Mouse (Mus musculus): ENCODE results near the gene Sel1l3. TPM values are rescaled to one million over a fixed set of nuclear protein-coding genes. Genes with fewer than 3 reads are reported as not detected.
A peak's percentile ranks its signal among the peaks of the same experiment; 100 is the strongest.

Sel1l3 gene
- polyA plus RNA-seq (2016; fragmentation: Nextera tagmentation; extraction: Ambion mirVana), result 0.10 and 0.11 TPM in 2 replicates

GRCm38 (mm10) chr5:53213711-53214352 is at the start of gene Sel1l3:
Gene Sel1l3 (minus strand): TSS chr5:53213927.
- Histone ChIP-seq H3K4me1 (peaks cover 6% of the 10 kb centered on the region; the same call in 1 of the 2 replicates), H3K27ac (no peak within 1 kb of the TSS), H3K4me3 (peak within 1 kb of the TSS; percentile 53), H3K9me3 (replicated peaks) (no peaks in the 10 kb centered on the region), H3K27me3 (replicated peaks) (peaks cover 83% of the 10 kb centered on the region), H3K4me2 (peak within 1 kb of the TSS; percentile 78), H3K9ac (no peak within 1 kb of the TSS), H3K36me3 (no peaks in the 10 kb centered on the region)
- 4% methylated on average over 24 of the region's 29 CpGs for WGBS (ENCODE audit: insufficient replicate concordance)
- ATAC-seq, result no peak

GRCm38 (mm10) chr5:53261999-53262398 is 48.3 kb upstream of the Sel1l3 start:
- H3K4me3 ChIP-seq, result no peak overlapping the region
- H3K4me2 ChIP-seq, result no peak overlapping the region
- ATAC-seq, result no peak
- peaks cover 17% of the 10 kb centered on the region for H3K4me1 ChIP-seq
- H3K9me3 ChIP-seq (replicated peaks), result no peaks in the 10 kb centered on the region
- H3K27me3 ChIP-seq (replicated peaks), result peaks cover 41% of the 10 kb centered on the region
- H3K36me3 ChIP-seq, result no peaks in the 10 kb centered on the region
- WGBS (ENCODE audit: insufficient replicate concordance), result 64% methylated on average over 10 of the region's 10 CpGs
- no peak overlapping the region for H3K9ac ChIP-seq
- no peak overlapping the region for H3K27ac ChIP-seq

GRCm38 (mm10) chr5:53259894-53260293 is 46.2 kb upstream of the Sel1l3 start:
- no peak overlapping the region for H3K4me3 ChIP-seq
- H3K27ac ChIP-seq, result no peak overlapping the region
- no peak overlapping the region for H3K4me2 ChIP-seq
- no peak for ATAC-seq
- H3K4me1 ChIP-seq, result peaks cover 10% of the 10 kb centered on the region; the same call in 1 of the 2 replicates
- H3K36me3 ChIP-seq, result no peaks in the 10 kb centered on the region
- 53% methylated on average over 5 of the region's 5 CpGs for WGBS (ENCODE audit: insufficient replicate concordance)
- no peaks in the 10 kb centered on the region for H3K9me3 ChIP-seq (replicated peaks)
- H3K27me3 ChIP-seq (replicated peaks), result peaks cover 51% of the 10 kb centered on the region
- H3K9ac ChIP-seq, result no peak overlapping the region

DNA sequence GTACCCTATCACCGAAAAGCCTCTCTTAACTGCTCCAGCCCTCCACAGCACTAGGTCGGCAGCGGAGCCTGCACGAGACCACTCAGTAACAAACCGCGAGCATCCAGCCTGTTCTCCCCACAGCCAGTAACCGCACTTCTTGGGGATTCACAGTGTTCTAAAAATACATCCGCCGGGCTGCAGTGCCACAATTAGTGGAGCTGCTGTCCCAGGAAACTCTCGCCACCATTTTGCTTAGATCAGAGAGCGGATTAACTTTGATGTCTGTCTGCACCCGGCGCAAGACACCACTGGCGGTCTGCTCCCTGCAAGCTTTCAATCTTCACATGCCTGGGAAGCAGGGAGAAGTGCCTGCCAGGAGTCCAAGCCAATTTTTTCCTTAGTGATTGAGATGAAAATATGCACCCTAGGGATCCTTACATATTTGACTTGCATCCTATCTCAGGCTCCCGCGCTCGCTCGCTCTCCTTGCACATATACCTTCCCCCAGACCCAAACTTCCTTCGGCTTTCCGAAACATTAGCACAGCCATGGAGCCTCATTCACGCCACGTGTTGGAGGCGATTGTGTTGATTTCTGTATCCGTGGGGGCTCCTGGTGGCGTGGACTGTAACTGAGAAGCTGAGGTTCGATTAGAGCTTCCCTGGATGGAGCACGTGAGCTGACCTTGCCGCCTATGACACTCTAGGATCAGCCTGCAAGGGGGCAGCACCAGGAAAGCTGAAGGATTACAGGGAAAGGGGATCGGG is 44.5 kb upstream of the Sel1l3 start:
- H3K36me3 ChIP-seq, result no peaks in the 10 kb centered on the region
- peak overlapping the region; percentile 38 for H3K4me3 ChIP-seq
- 4% methylated on average over 29 of the region's 29 CpGs for WGBS (ENCODE audit: insufficient replicate concordance)
- no peak overlapping the region for H3K9ac ChIP-seq
- no peak for ATAC-seq
- H3K9me3 ChIP-seq (replicated peaks), result no peaks in the 10 kb centered on the region
- H3K4me1 ChIP-seq, result peaks cover 10% of the 10 kb centered on the region; the same call in 1 of the 2 replicates
- no peak overlapping the region for H3K27ac ChIP-seq
- peak overlapping the region; percentile 63 for H3K4me2 ChIP-seq
- peaks cover 51% of the 10 kb centered on the region for H3K27me3 ChIP-seq (replicated peaks)

DNA sequence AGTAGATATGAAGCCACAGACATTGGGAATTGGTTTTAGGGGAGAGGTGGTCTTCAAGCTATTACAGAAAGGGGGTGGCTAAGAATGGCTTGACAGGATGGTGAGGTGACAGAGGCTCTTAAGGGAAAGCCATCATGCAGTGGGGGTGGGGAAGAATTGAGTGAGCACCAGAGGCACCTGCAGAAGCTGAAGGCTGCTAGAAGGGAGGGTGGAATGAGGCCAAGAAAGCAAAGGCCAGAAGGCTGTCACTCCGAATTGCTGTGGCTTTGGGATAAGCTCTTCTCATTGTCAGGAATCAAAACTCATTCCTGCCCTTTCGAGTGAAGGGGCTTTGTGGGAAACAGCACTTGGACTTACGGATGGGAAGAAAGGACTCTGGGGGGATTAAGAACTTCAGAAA is 41.1 kb upstream of the Sel1l3 start:
- peaks cover 49% of the 10 kb centered on the region for H3K27me3 ChIP-seq (replicated peaks)
- no peak overlapping the region for H3K27ac ChIP-seq
- no peak for ATAC-seq
- no peak overlapping the region for H3K4me2 ChIP-seq
- peaks cover 10% of the 10 kb centered on the region; the same call in 1 of the 2 replicates for H3K4me1 ChIP-seq
- H3K9ac ChIP-seq, result no peak overlapping the region
- 65% methylated on average over 3 of the region's 3 CpGs for WGBS (ENCODE audit: insufficient replicate concordance)
- H3K9me3 ChIP-seq (replicated peaks), result no peaks in the 10 kb centered on the region
- H3K36me3 ChIP-seq, result no peaks in the 10 kb centered on the region
- no peak overlapping the region for H3K4me3 ChIP-seq

- no peak for ATAC-seq
- no peaks in the 10 kb centered on the region for H3K36me3 ChIP-seq
- peaks cover 10% of the 10 kb centered on the region; the same call in 1 of the 2 replicates for H3K4me1 ChIP-seq
- no peak overlapping the region for H3K4me3 ChIP-seq
- H3K4me2 ChIP-seq, result no peak overlapping the region
- H3K27ac ChIP-seq, result no peak overlapping the region
- H3K27me3 ChIP-seq (replicated peaks), result peaks cover 42% of the 10 kb centered on the region
- H3K9ac ChIP-seq, result no peak overlapping the region
- WGBS (ENCODE audit: insufficient replicate concordance), result 46% methylated on average over 5 of the region's 5 CpGs
- no peaks in the 10 kb centered on the region for H3K9me3 ChIP-seq (replicated peaks)
These were observed 40.4 kb upstream of the Sel1l3 start for GRCm38 (mm10) chr5:53254154-53254553.

DNA sequence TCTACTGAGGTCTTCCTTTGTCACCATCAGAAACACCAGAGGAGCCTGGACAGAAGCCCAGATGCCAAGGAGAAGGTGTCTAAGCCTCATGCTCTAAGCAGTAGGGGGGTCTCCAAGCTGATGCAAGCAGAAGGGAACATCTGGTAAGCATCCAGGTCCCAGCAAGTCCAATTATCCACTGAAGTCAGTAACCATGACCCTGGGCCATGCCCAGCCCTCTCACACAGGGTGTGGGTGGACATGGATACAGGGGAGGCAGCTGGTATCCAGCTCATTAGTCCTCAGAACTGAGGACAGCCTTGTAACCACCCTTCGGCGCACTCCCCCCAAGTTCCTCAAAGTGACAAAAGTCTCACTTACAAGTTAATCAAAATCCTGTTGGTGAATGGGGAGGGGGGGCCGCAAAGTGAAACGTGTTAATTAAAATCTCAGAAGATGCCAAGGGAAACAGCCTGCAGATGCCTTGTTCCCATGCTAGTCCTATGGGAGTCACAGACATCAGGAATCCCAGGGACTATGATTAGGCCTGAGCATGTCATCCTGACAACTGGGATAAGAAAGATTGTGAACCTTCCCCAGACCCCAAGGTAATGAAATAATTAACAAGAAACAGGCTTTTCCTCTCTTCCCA is 35.8 kb upstream of the Sel1l3 start:
- H3K4me1 ChIP-seq, result no peaks in the 10 kb centered on the region
- ATAC-seq, result no peak
- H3K9me3 ChIP-seq (replicated peaks), result no peaks in the 10 kb centered on the region
- no peak overlapping the region for H3K4me2 ChIP-seq
- H3K27me3 ChIP-seq (replicated peaks), result peaks cover 11% of the 10 kb centered on the region; the same call in 1 of the 2 replicates
- H3K4me3 ChIP-seq, result no peak overlapping the region
- H3K36me3 ChIP-seq, result no peaks in the 10 kb centered on the region
- no peak overlapping the region for H3K9ac ChIP-seq
- WGBS (ENCODE audit: insufficient replicate concordance), result 70% methylated on average over 4 of the region's 4 CpGs
- H3K27ac ChIP-seq, result no peak overlapping the region

- no peak for ATAC-seq
- no peaks in the 10 kb centered on the region for H3K4me1 ChIP-seq
- H3K36me3 ChIP-seq, result no peaks in the 10 kb centered on the region
- no peak overlapping the region for H3K4me2 ChIP-seq
- no peak overlapping the region for H3K9ac ChIP-seq
- H3K9me3 ChIP-seq (replicated peaks), result no peaks in the 10 kb centered on the region
- no peak overlapping the region for H3K27ac ChIP-seq
- no peak overlapping the region for H3K4me3 ChIP-seq
- H3K27me3 ChIP-seq (replicated peaks), result peaks cover 11% of the 10 kb centered on the region; the same call in 1 of the 2 replicates
- 72% methylated on average over 11 of the region's 11 CpGs for WGBS (ENCODE audit: insufficient replicate concordance)
These were observed 34.8 kb upstream of the Sel1l3 start for GRCm38 (mm10) chr5:53248499-53248898.

DNA sequence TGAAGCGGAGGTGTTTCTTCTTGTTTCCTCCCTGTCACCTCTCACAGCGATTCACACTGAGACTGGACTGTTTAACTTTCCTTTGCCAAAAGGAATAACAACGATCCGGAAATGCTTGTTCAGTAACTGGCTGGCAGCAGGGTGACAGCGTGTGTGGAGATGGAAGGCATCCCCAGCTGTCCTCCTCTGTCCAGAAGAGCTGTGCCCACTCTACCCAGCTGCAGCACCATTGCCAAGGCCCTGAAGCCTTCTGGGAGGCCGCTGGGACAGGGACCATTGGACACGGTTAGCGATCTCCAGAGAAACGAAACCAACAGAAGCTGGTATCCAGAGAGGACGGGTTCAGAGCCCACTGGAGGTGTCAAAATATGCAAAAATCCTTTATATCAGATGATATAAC is 30.2 kb upstream of the Sel1l3 start:
- WGBS (ENCODE audit: insufficient replicate concordance), result 68% methylated on average over 10 of the region's 10 CpGs
- H3K4me1 ChIP-seq, result no peaks in the 10 kb centered on the region
- H3K9ac ChIP-seq, result no peak overlapping the region
- no peak overlapping the region for H3K27ac ChIP-seq
- no peak for ATAC-seq
- H3K4me2 ChIP-seq, result no peak overlapping the region
- no peaks in the 10 kb centered on the region for H3K27me3 ChIP-seq (replicated peaks)
- H3K36me3 ChIP-seq, result no peaks in the 10 kb centered on the region
- no peaks in the 10 kb centered on the region for H3K9me3 ChIP-seq (replicated peaks)
- H3K4me3 ChIP-seq, result no peak overlapping the region

DNA sequence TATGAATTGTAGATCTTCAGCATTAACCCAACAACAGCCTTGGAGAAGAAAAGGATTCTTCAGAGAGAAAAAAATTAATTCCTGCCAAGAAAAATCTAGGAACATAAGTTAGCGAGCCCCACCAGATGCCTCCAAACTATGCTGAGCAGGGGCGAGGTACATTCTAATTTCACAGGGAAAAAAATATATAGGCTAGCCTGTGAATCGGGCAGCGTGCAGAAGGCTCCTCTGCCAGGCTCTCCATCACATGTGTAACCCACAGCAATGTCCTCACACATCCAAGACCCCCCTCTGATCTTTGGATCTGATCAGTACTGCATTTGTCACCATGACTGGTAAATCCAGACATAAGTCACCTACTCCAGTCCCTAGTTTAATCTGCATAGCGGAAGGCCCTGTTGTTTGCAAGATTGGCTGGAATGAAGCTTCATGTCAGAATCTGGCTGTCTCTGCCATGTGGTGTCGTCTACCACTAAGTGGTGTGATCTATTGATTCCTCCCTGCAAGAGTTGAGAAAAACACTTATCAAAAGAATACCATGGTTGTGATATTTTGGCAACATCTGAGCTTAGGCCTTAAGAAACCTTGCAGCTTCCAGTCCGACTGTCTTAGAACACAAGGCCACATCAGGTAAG is 29.3 kb upstream of the Sel1l3 start:
- ATAC-seq, result no peak
- no peak overlapping the region for H3K4me2 ChIP-seq
- H3K4me3 ChIP-seq, result no peak overlapping the region
- H3K9ac ChIP-seq, result no peak overlapping the region
- whole genome bisulfite sequencing (ENCODE audit: insufficient replicate concordance), result 71% methylated on average over 7 of the region's 7 CpGs
- no peaks in the 10 kb centered on the region for H3K4me1 ChIP-seq
- no peaks in the 10 kb centered on the region for H3K36me3 ChIP-seq
- H3K27ac ChIP-seq, result no peak overlapping the region
- no peaks in the 10 kb centered on the region for H3K27me3 ChIP-seq (replicated peaks)
- no peaks in the 10 kb centered on the region for H3K9me3 ChIP-seq (replicated peaks)

- no peak overlapping the region for H3K4me3 ChIP-seq
- H3K27me3 ChIP-seq (replicated peaks), result no peaks in the 10 kb centered on the region
- WGBS (ENCODE audit: insufficient replicate concordance), result 71% methylated on average over 5 of the region's 5 CpGs
- no peak overlapping the region for H3K4me2 ChIP-seq
- no peaks in the 10 kb centered on the region for H3K9me3 ChIP-seq (replicated peaks)
- H3K36me3 ChIP-seq, result no peaks in the 10 kb centered on the region
- no peak overlapping the region for H3K9ac ChIP-seq
- no peaks in the 10 kb centered on the region for H3K4me1 ChIP-seq
- H3K27ac ChIP-seq, result no peak overlapping the region
- no peak for ATAC-seq
These were observed 28.2 kb upstream of the Sel1l3 start for GRCm38 (mm10) chr5:53241963-53242362.

- Histone ChIP-seq H3K4me1 (no peaks in the 10 kb centered on the region), H3K9me3 (replicated peaks) (no peaks in the 10 kb centered on the region), H3K27me3 (replicated peaks) (no peaks in the 10 kb centered on the region), H3K27ac (no peak overlapping the region), H3K9ac (no peak overlapping the region), H3K36me3 (no peaks in the 10 kb centered on the region), H3K4me3 (no peak overlapping the region), H3K4me2 (no peak overlapping the region)
- no peak for ATAC-seq
- WGBS (ENCODE audit: insufficient replicate concordance), result 26% methylated on average over 2 of the region's 2 CpGs
These were observed 27.4 kb upstream of the Sel1l3 start for GRCm38 (mm10) chr5:53241109-53241508.
